Mouse (Mus musculus) neural tube, embryonic 12.5 days (tissue): Measurements from ENCODE around the gene Gga3. TPM values are rescaled to one million over a fixed set of nuclear protein-coding genes. Genes with fewer than 3 reads are reported as not detected.

Experiments
- ATAC-seq: fragments of 200-750 bp; cut with Nextera tagmentation; 2 replicates; pipeline ENCODE4 v1.8.0; 2017; ENCODE audit warnings: low read depth, mild to moderate bottlenecking, moderate TSS enrichment, moderate library complexity; ENCODE audit not compliant: low FRiP score
- H3K27ac ChIP-seq: fragments of 300-500 bp; sonication (generic); 2 replicates; pipeline ENCODE4 v1.5.1; 2016
- H3K27me3 ChIP-seq: fragments of 300-500 bp; sonication (generic); replicated peaks from 2 replicates; pipeline ENCODE4 v1.6.1; 2016; ENCODE audit warnings: mild to moderate bottlenecking
- H3K36me3 ChIP-seq: fragments of 300-500 bp; sonication (generic); 2 replicates; pipeline ENCODE4 v1.6.1; 2016; ENCODE audit warnings: mild to moderate bottlenecking
- H3K4me1 ChIP-seq: fragments of 300-500 bp; sonication (generic); 2 replicates; pipeline ENCODE4 v1.6.1; 2016
- H3K4me2 ChIP-seq: fragments of 300-500 bp; sonication (generic); replicated peaks from 2 replicates; pipeline ENCODE4 v1.6.1; 2016; ENCODE audit warnings: mild to moderate bottlenecking
- H3K4me3 ChIP-seq: fragments of 300-500 bp; sonication (generic); 2 replicates; pipeline ENCODE4 v1.5.1; 2016
- H3K9ac ChIP-seq: fragments of 300-500 bp; sonication (generic); 2 replicates; pipeline ENCODE4 v1.6.1; 2016; ENCODE audit warnings: mild to moderate bottlenecking
- H3K9me3 ChIP-seq: fragments of 300-500 bp; sonication (generic); 2 replicates; pipeline ENCODE4 v1.6.1; 2016; ENCODE audit warnings: mild to moderate bottlenecking
- WGBS: fragments of 180-500 bp; shearing (Covaris S2); methylation state at CpG from one replicate; pipeline ENCODE4 v1.1.7; 2016; 5-methylcytosine and 5-hydroxymethylcytosine counted together
- polyA plus RNA-seq: library from polyadenylated mRNA; unstranded; fragments of >200 nt; fragmentation: Nextera tagmentation; extraction: Ambion mirVana; gene quantifications from 2 replicates; pipeline ENCODE4 v1.2.1, GENCODE M21; 2016

Gga3 gene
- polyA plus RNA-seq, 1 experiment from 2014 or later: 38.5 TPM

GRCm38 (mm10) chr11:115640311-115640828 is 36.5 kb upstream of the Gga3 start:
- Histone ChIP-seq H3K27me3 (no peaks in the 10 kb centered on the region), H3K4me3 (no peak overlapping the region), H3K36me3 (peaks cover 23% of the 10 kb centered on the region), H3K9me3 (no peaks in the 10 kb centered on the region), H3K4me1 (no peaks in the 10 kb centered on the region), H3K9ac (no peak overlapping the region), H3K27ac (no peak overlapping the region), H3K4me2 (no peak overlapping the region)
- 86% methylated on average over 3 of the region's 4 CpGs for whole genome bisulfite sequencing
- ATAC-seq: no peak

GRCm38 (mm10) chr11:115639540-115639939 is 35.7 kb upstream of the Gga3 start:
- Histone ChIP-seq H3K4me3 (no peak overlapping the region), H3K4me1 (no peaks in the 10 kb centered on the region), H3K9me3 (no peaks in the 10 kb centered on the region), H3K27me3 (no peaks in the 10 kb centered on the region), H3K9ac (no peak overlapping the region), H3K36me3 (peaks cover 17% of the 10 kb centered on the region), H3K4me2 (no peak overlapping the region), H3K27ac (no peak overlapping the region)
- 81% methylated on average over 4 of the region's 4 CpGs for WGBS
- no peak for ATAC-seq

- Histone ChIP-seq H3K9me3 (no peaks in the 10 kb centered on the region), H3K4me3 (no peak overlapping the region), H3K27ac (no peak overlapping the region), H3K4me2 (no peak overlapping the region), H3K4me1 (no peaks in the 10 kb centered on the region), H3K36me3 (peaks cover 11% of the 10 kb centered on the region), H3K9ac (no peak overlapping the region), H3K27me3 (no peaks in the 10 kb centered on the region)
- WGBS: 83% methylated on average over 5 of the region's 5 CpGs
- no peak for ATAC-seq
These were observed 34.9 kb upstream of the Gga3 start for GRCm38 (mm10) chr11:115638498-115639409.

GRCm38 (mm10) chr11:115636960-115637359 is 33.1 kb upstream of the Gga3 start:
- Histone ChIP-seq H3K4me1 (no peaks in the 10 kb centered on the region), H3K9ac (no peak overlapping the region), H3K27ac (no peak overlapping the region), H3K36me3 (no peaks in the 10 kb centered on the region), H3K4me3 (no peak overlapping the region), H3K9me3 (no peaks in the 10 kb centered on the region), H3K4me2 (no peak overlapping the region), H3K27me3 (no peaks in the 10 kb centered on the region)
- ATAC-seq: no peak
- 80% methylated on average over 3 of the region's 3 CpGs for WGBS

GRCm38 (mm10) chr11:115635484-115635883 is 31.6 kb upstream of the Gga3 start:
- 67% methylated on average over 8 of the region's 8 CpGs for WGBS
- H3K36me3 ChIP-seq: no peaks in the 10 kb centered on the region
- H3K9me3 ChIP-seq: no peaks in the 10 kb centered on the region
- H3K27ac ChIP-seq: no peak overlapping the region
- H3K9ac ChIP-seq: no peak overlapping the region
- no peaks in the 10 kb centered on the region for H3K27me3 ChIP-seq
- H3K4me1 ChIP-seq: no peaks in the 10 kb centered on the region
- H3K4me2 ChIP-seq: no peak overlapping the region
- no peak overlapping the region for H3K4me3 ChIP-seq
- ATAC-seq: no peak

GRCm38 (mm10) chr11:115635041-115635440 is 31.2 kb upstream of the Gga3 start:
- no peak overlapping the region for H3K9ac ChIP-seq
- WGBS: 86% methylated on average over 8 of the region's 8 CpGs
- no peak overlapping the region for H3K4me2 ChIP-seq
- no peaks in the 10 kb centered on the region for H3K9me3 ChIP-seq
- no peak overlapping the region for H3K27ac ChIP-seq
- ATAC-seq: no peak
- H3K4me1 ChIP-seq: no peaks in the 10 kb centered on the region
- no peak overlapping the region for H3K4me3 ChIP-seq
- H3K27me3 ChIP-seq: no peaks in the 10 kb centered on the region
- H3K36me3 ChIP-seq: no peaks in the 10 kb centered on the region

GRCm38 (mm10) chr11:115634109-115634508 is 30.3 kb upstream of the Gga3 start:
- no peak overlapping the region for H3K9ac ChIP-seq
- 70% methylated on average over 4 of the region's 4 CpGs for WGBS
- H3K9me3 ChIP-seq: no peaks in the 10 kb centered on the region
- H3K36me3 ChIP-seq: no peaks in the 10 kb centered on the region
- no peaks in the 10 kb centered on the region for H3K4me1 ChIP-seq
- no peaks in the 10 kb centered on the region for H3K27me3 ChIP-seq
- H3K4me3 ChIP-seq: no peak overlapping the region
- H3K27ac ChIP-seq: no peak overlapping the region
- no peak for ATAC-seq
- H3K4me2 ChIP-seq: no peak overlapping the region

- 86% methylated on average over 10 of the region's 10 CpGs for WGBS
- no peak overlapping the region for H3K9ac ChIP-seq
- H3K27ac ChIP-seq: no peak overlapping the region
- no peak overlapping the region for H3K4me3 ChIP-seq
- H3K4me1 ChIP-seq: peaks cover 3% of the 10 kb centered on the region; the same call in 1 of the 2 replicates
- no peaks in the 10 kb centered on the region for H3K36me3 ChIP-seq
- H3K27me3 ChIP-seq: no peaks in the 10 kb centered on the region
- no peaks in the 10 kb centered on the region for H3K9me3 ChIP-seq
- no peak for ATAC-seq
- no peak overlapping the region for H3K4me2 ChIP-seq
These were observed 29.0 kb upstream of the Gga3 start for GRCm38 (mm10) chr11:115632862-115633261.

GRCm38 (mm10) chr11:115632247-115632646 is 28.4 kb upstream of the Gga3 start:
- Histone ChIP-seq H3K4me3 (no peak overlapping the region), H3K27me3 (no peaks in the 10 kb centered on the region), H3K4me1 (peaks cover 7% of the 10 kb centered on the region; the same call in 1 of the 2 replicates), H3K36me3 (no peaks in the 10 kb centered on the region), H3K27ac (no peak overlapping the region), H3K9me3 (no peaks in the 10 kb centered on the region), H3K4me2 (no peak overlapping the region), H3K9ac (no peak overlapping the region)
- 79% methylated on average over 7 of the region's 7 CpGs for WGBS
- no peak for ATAC-seq

GRCm38 (mm10) chr11:115631505-115631890 is 27.6 kb upstream of the Gga3 start:
- Histone ChIP-seq H3K27me3 (no peaks in the 10 kb centered on the region), H3K9ac (no peak overlapping the region), H3K27ac (no peak overlapping the region), H3K4me3 (no peak overlapping the region), H3K4me1 (peaks cover 11% of the 10 kb centered on the region; the same call in 1 of the 2 replicates), H3K9me3 (no peaks in the 10 kb centered on the region), H3K36me3 (no peaks in the 10 kb centered on the region), H3K4me2 (no peak overlapping the region)
- no peak for ATAC-seq
- WGBS: 25% methylated on average over 3 of the region's 3 CpGs

GRCm38 (mm10) chr11:115630532-115631504 is 27.0 kb upstream of the Gga3 start:
- H3K27me3 ChIP-seq: no peaks in the 10 kb centered on the region
- WGBS: 53% methylated on average over 16 of the region's 16 CpGs
- no peak overlapping the region for H3K4me3 ChIP-seq
- H3K27ac ChIP-seq: no peak overlapping the region
- no peaks in the 10 kb centered on the region for H3K9me3 ChIP-seq
- no peak overlapping the region for H3K9ac ChIP-seq
- ATAC-seq: no peak
- H3K4me2 ChIP-seq: no peak overlapping the region
- H3K4me1 ChIP-seq: peaks cover 11% of the 10 kb centered on the region; the same call in 1 of the 2 replicates
- no peaks in the 10 kb centered on the region for H3K36me3 ChIP-seq
